ENCODE assay signal across 36 mouse cellular contexts in the genomic region with DNA sequence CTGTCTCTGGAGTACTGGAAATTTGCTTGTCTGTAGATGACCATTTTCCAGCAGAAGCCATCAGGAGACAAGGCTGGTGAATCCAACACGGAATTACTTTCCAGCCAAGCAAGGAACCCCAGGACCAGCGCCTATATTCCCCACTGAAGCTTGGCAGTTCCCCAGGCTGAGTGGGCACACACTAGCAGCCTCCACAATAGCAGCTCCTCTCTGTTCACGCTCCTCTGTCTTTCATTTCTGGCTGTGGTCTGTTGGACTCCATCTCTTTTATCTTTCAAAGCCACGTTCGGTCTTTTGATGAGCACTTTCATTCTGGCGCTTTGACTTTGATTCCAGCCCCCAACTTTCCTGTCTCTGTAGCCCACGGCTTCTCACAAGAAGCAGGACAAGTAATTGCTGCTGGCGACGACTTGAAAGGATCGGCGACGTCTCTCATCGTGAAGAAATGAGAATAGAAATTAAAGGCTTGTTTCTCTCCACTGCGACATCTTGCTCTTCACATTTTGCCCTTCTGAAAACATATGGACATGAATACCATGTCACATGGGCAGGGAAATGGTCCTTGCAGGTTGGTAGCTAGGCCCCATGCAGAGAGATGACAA.
DNase-seq lines count a peak whose midpoint lies in the region; ATAC-seq and TF ChIP-seq lines count a peak whose summit lies in the region.
"Had no signal": no experiment of that assay in that cellular context is flagged by ENCODE, and none has a peak within 500 bp of the region (broad histone marks: within the 10 kb centered on the region; RNA-seq: fewer than 3 reads in every experiment).

No protein-coding gene starts in this region.

- WGBS in kidney, embryonic 15.5 days: 89% methylated on average over 14 of the region's 14 CpGs

- TF ChIP-seq CTCF in left cerebral cortex, adult 2 months (IDR thresholded peaks at IDR 0.05): no peak

- H3K4me1 ChIP-seq in kidney, embryonic 15.5 days: no peaks in the 10 kb centered on the region
- H3K4me1 ChIP-seq: embryonic facial prominence, embryonic 10.5 days; embryonic facial prominence, embryonic 15.5 days; forebrain, embryonic 13.5 days; heart, embryonic 13.5 days; liver, embryonic 13.5 days; neural tube, embryonic 15.5 days; stomach, embryonic 15.5 days had no signal

- H3K9ac ChIP-seq in kidney, embryonic 15.5 days: no peak overlapping the region
- H3K9ac ChIP-seq: embryonic facial prominence, embryonic 15.5 days; forebrain, embryonic 13.5 days; heart, embryonic 13.5 days; hindbrain, embryonic 14.5 days; limb, embryonic 15.5 days; liver, embryonic 13.5 days; neural tube, embryonic 15.5 days; stomach, embryonic 15.5 days had no signal

- H3K36me3 ChIP-seq in kidney, embryonic 15.5 days: no peaks in the 10 kb centered on the region
- H3K36me3 ChIP-seq: embryonic facial prominence, embryonic 10.5 days; embryonic facial prominence, embryonic 15.5 days; heart, embryonic 13.5 days; limb, embryonic 10.5 days; limb, embryonic 15.5 days; liver, embryonic 13.5 days; neural tube, embryonic 15.5 days; stomach, embryonic 15.5 days had no signal

- intact Hi-C loops in left cerebral cortex, adult 2 months (cut with DNase I): no loop called here
- intact Hi-C loops in left cerebral cortex, postnatal 4 days (cut with DNase I): no loop called here

- no peaks in the 10 kb centered on the region for H3K9me3 ChIP-seq in kidney, embryonic 15.5 days (replicated peaks)
- H3K9me3 ChIP-seq: embryonic facial prominence, embryonic 10.5 days; embryonic facial prominence, embryonic 15.5 days; forebrain, embryonic 13.5 days; heart, embryonic 13.5 days; limb, embryonic 10.5 days; limb, embryonic 15.5 days; liver, embryonic 13.5 days; neural tube, embryonic 15.5 days; stomach, embryonic 15.5 days had no signal

- H3K4me3 ChIP-seq in left cerebral cortex, adult 2 months: no peak overlapping the region
- no peak overlapping the region for H3K4me3 ChIP-seq in kidney, embryonic 15.5 days (replicated peaks)
- H3K4me3 ChIP-seq: embryonic facial prominence, embryonic 10.5 days; embryonic facial prominence, embryonic 15.5 days; forebrain, embryonic 13.5 days; gastrocnemius, adult 2 months; heart, adult 2 months; heart, embryonic 13.5 days; limb, embryonic 10.5 days; limb, embryonic 15.5 days; liver, embryonic 13.5 days; neural tube, embryonic 15.5 days; stomach, embryonic 15.5 days had no signal

- H3K27me3 ChIP-seq in kidney, embryonic 15.5 days: no peaks in the 10 kb centered on the region
- H3K27me3 ChIP-seq: embryonic facial prominence, embryonic 15.5 days; forebrain, embryonic 13.5 days; heart, embryonic 13.5 days; limb, embryonic 15.5 days; liver, embryonic 13.5 days; neural tube, embryonic 15.5 days; stomach, embryonic 15.5 days had no signal

- no peak for ATAC-seq in kidney, embryonic 15.5 days (replicated peaks; ENCODE audit: low FRiP score)
- ATAC-seq: activated CD4-positive, CD25-positive, alpha-beta regulatory T cell, adult 4 months; intestine, postnatal 0 days; lung, postnatal 0 days had no signal

- peak in 1 of 2 experiments; percentile 32 for DNase-seq in left cerebral cortex, adult 2 months (ENCODE audit: extremely low spot score in 1 of 2, low spot score in 2 of 2)
- DNase-seq in left cerebral cortex, postnatal 4 days: no peak
- peak; percentile 60 for DNase-seq in right cerebral cortex, adult 18-20 months
- no peak for DNase-seq in right cerebral cortex, postnatal 4 days
- DNase-seq in naive thymus-derived CD4-positive, alpha-beta T cell, adult 2 months (ENCODE audit: low read depth): peak; percentile 20
- DNase-seq in testis, postnatal 10 days (ENCODE audit: low spot score): no peak
- DNase-seq: adrenal gland, adult 2 months; adrenal gland, postnatal 36 days; B cell, adult 2 months; cerebellum, adult 8-10 months; cerebellum, postnatal 25 days; gastrocnemius, adult 2 months; gastrocnemius, postnatal 36 days; heart, adult 2 months; heart, postnatal 10 days; kidney, postnatal 36 days; layer of hippocampus, postnatal 36 days; liver, embryonic 13.5 days; lung, adult 18-20 months; retina, postnatal 1 day; thymus, adult 18-20 months; thymus, postnatal 25 days had no signal

- H3K4me2 ChIP-seq in kidney, embryonic 15.5 days: no peak overlapping the region
- H3K4me2 ChIP-seq: embryonic facial prominence, embryonic 15.5 days; forebrain, embryonic 13.5 days; heart, embryonic 13.5 days; hindbrain, embryonic 14.5 days; limb, embryonic 15.5 days; liver, embryonic 13.5 days; neural tube, embryonic 15.5 days; stomach, embryonic 15.5 days had no signal

- peak overlapping the region; percentile 44; the same call in 1 of the 2 replicates for H3K27ac ChIP-seq in left cerebral cortex, adult 2 months
- H3K27ac ChIP-seq in kidney, embryonic 15.5 days: no peak overlapping the region
- H3K27ac ChIP-seq: embryonic facial prominence, embryonic 10.5 days; embryonic facial prominence, embryonic 15.5 days; forebrain, embryonic 13.5 days; gastrocnemius, adult 2 months; heart, adult 2 months; heart, embryonic 13.5 days; hindbrain, embryonic 14.5 days; limb, embryonic 10.5 days; limb, embryonic 15.5 days; liver, embryonic 13.5 days; macrophage; neural tube, embryonic 15.5 days; stomach, embryonic 15.5 days had no signal

Comparison
In these comparisons a context has a peak if more than half of its experiments do, and no peak if none do; other contexts are left out.
1. DNase-seq: peak in right cerebral cortex, adult 18-20 months (single experiment) and naive thymus-derived CD4-positive, alpha-beta T cell, adult 2 months (single experiment); none in left cerebral cortex, postnatal 4 days (single experiment), right cerebral cortex, postnatal 4 days (single experiment) and testis, postnatal 10 days (single experiment).